Mouse (Mus musculus) limb, embryonic 13.5 days (tissue): Measurements from ENCODE around the gene Fbxo6. TPM values are rescaled to one million over a fixed set of nuclear protein-coding genes. Genes with fewer than 3 reads are reported as not detected.

Source experiments
- ATAC-seq: fragments of 200-750 bp; cut with Nextera tagmentation; 2 replicates; pipeline ENCODE4 v1.8.0; 2017; ENCODE audit warnings: low read depth, moderate number of reproducible peaks, moderate TSS enrichment; ENCODE audit not compliant: low FRiP score
- H3K27ac ChIP-seq: fragments of 300-500 bp; sonication (generic); 2 replicates; pipeline ENCODE4 v1.5.1; 2015; ENCODE audit warnings: inconsistent platforms, mild to moderate bottlenecking, moderate library complexity
- H3K27me3 ChIP-seq: fragments of 300-500 bp; sonication (generic); 2 replicates; pipeline ENCODE4 v1.6.1; 2015; ENCODE audit warnings: mild to moderate bottlenecking, inconsistent platforms
- H3K36me3 ChIP-seq: fragments of 300-500 bp; sonication (generic); 2 replicates; pipeline ENCODE4 v1.6.1; 2015; ENCODE audit warnings: inconsistent platforms, mild to moderate bottlenecking, moderate library complexity
- H3K4me1 ChIP-seq: fragments of 300-500 bp; sonication (generic); 2 replicates; pipeline ENCODE4 v1.6.1; 2015; ENCODE audit warnings: inconsistent platforms
- H3K4me2 ChIP-seq: fragments of 300-500 bp; sonication (generic); replicated peaks from 2 replicates; pipeline ENCODE4 v1.6.1; 2015; ENCODE audit warnings: inconsistent platforms, mild to moderate bottlenecking, moderate library complexity
- H3K4me3 ChIP-seq: fragments of 300-500 bp; sonication (generic); 2 replicates; pipeline ENCODE4 v1.5.1; 2015; ENCODE audit warnings: moderate library complexity, mild to moderate bottlenecking, inconsistent platforms
- H3K9ac ChIP-seq: fragments of 300-500 bp; sonication (generic); 2 replicates; pipeline ENCODE4 v1.6.1; 2015; ENCODE audit warnings: mild to moderate bottlenecking, inconsistent platforms
- H3K9me3 ChIP-seq: fragments of 300-500 bp; sonication (generic); 2 replicates; pipeline ENCODE4 v1.6.1; 2016; ENCODE audit warnings: inconsistent platforms
- WGBS: fragments of 180-500 bp; shearing (Covaris S2); methylation state at CpG from one replicate; pipeline ENCODE4 v1.1.7; 2015; 5-methylcytosine and 5-hydroxymethylcytosine counted together
- polyA plus RNA-seq: library from polyadenylated mRNA; unstranded; fragments of >200 nt; fragmentation: Nextera tagmentation; extraction: Ambion mirVana; gene quantifications from 2 replicates; pipeline ENCODE4 v1.2.1, GENCODE M21; 2015

Gene Fbxo6
- polyA plus RNA-seq, 1 experiment from 2014 or later: 11.9 TPM

DNA sequence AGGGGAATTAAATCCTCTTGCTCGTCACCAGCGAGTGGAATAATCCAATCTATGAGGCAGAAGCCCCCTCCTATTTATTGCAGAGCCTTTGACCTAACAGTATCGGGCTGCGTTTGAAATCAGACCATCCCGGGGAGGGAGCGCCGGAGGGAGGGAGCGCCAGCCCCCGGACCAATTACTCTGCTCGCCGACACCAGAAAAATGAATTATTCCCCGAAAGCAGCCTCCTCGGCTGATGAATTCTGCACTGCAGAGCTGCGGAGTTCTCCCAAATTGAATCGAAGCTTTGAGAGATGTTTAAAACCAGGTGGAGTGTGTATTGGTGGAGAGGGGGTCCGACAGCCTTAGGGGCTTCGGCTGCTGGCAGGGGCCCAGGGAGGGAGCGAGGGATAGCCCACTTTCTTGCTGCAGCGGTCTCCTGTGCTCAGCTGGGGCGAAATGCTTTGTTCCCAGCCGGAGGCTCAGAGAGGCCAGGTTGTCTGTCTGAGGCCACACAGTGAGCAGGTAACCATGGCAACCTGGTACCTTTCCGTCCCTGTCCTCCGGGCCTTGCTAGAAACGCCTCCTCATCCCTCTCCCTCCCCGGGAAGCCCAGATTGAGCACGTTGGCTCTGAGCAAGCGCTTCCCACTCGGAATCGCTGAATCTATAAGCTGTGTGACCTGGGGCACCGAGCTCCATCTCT, 22.0 kb upstream of the Fbxo6 start:
- no peak for ATAC-seq
- Histone ChIP-seq H3K27me3 (peaks cover 91% of the 10 kb centered on the region), H3K4me3 (peak overlapping the region; percentile 22), H3K4me2 (peak overlapping the region; percentile 45), H3K9me3 (no peaks in the 10 kb centered on the region), H3K27ac (no peak overlapping the region), H3K36me3 (no peaks in the 10 kb centered on the region), H3K4me1 (peaks cover 7% of the 10 kb centered on the region), H3K9ac (no peak overlapping the region; the same call in 1 of the 2 replicates)
- WGBS: under 1% methylated on average over 30 of the region's 30 CpGs

DNA sequence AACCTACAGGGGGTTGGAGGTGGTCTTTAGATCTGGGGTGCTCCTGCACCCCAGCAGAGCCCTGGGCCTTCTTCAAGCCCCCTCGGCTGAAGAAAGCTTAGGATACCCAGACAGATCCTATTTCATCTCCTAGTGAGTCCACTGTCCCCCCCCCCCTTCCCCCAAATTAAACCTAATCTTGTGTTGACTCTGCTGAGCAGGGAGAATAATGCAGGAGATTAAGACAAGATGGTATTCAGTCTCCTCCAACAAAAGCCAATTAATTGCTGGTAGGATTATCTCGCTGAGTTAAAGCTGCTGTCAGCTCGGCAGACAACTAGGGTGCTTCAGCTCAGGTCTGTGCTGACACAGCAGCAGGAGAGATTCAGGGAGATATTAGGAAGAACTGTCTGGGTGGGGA, 19.3 kb upstream of the Fbxo6 start:
- 55% methylated on average over 3 of the region's 3 CpGs for WGBS
- Histone ChIP-seq H3K36me3 (no peaks in the 10 kb centered on the region), H3K4me3 (no peak overlapping the region), H3K4me1 (peaks cover 14% of the 10 kb centered on the region), H3K27ac (no peak overlapping the region), H3K9ac (no peak overlapping the region), H3K4me2 (no peak overlapping the region), H3K9me3 (no peaks in the 10 kb centered on the region), H3K27me3 (peaks cover 90% of the 10 kb centered on the region)
- no peak for ATAC-seq

DNA sequence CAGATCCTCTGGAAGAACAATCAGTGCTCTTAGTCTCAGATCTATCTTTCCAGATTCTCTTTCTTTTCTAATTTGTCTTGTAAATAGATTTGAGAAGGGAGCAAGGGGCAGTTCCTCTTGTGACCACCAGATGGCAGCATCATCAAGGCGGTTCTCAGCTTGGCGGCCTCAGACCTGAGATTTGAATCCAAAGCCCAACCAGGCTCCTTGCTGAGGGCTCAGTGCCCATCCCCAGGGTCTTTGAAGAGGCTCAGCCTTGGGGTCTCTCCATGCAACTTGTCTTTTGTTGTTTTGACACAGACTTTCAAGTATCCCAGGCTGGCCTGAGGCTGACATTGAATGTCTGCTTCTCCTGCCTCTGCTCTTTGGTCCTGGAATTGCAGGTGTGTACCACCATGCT, 18.9 kb upstream of the Fbxo6 start:
- WGBS: 0% methylated on average over 2 of the region's 2 CpGs
- H3K4me2 ChIP-seq: no peak overlapping the region
- no peak overlapping the region for H3K9ac ChIP-seq
- no peaks in the 10 kb centered on the region for H3K36me3 ChIP-seq
- H3K9me3 ChIP-seq: no peaks in the 10 kb centered on the region
- H3K4me3 ChIP-seq: no peak overlapping the region
- no peak overlapping the region for H3K27ac ChIP-seq
- no peak for ATAC-seq
- peaks cover 18% of the 10 kb centered on the region for H3K4me1 ChIP-seq
- peaks cover 90% of the 10 kb centered on the region for H3K27me3 ChIP-seq

DNA sequence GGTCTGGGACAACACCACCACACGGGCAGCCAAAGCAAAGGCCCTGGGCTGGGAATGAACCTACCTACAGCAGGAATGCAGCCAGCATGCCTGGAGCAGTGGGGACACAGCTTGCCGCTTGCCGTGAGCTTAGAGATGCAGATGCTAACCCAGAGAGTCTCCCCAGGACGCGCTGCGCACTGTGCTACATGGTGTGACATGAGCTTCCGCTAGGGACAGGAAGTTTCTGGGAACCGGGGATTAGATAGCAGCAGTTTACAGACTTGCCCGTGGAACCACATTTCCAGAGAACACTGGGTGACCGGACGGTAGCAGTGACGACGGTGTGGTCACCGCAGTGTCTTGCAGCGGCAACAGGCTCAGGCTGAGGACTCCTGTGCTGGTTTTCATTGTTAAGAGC, 17.6 kb upstream of the Fbxo6 start:
- no peak for ATAC-seq
- 21% methylated on average over 15 of the region's 15 CpGs for WGBS

DNA sequence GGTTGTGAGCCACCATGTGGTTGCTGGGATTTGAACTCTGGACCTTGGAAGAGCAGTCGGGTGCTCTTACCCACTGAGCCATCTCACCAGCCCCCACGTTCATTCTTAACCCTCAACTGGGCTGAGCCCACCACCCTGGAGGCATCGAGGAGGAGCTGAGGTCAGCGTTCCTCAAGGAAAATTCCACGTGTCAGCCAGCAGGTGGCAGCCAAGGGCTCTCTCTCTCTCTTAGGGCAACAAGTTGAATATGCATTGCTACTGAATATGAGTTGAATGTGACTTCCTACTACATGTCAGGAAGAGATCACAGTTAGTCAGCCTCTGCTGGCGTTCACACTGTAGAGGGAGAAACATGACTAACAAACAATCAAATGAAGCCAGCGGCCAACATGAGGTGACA, 16.3 kb upstream of the Fbxo6 start:
- H3K9me3 ChIP-seq: no peaks in the 10 kb centered on the region
- H3K9ac ChIP-seq: no peak overlapping the region
- no peak overlapping the region for H3K4me3 ChIP-seq
- no peaks in the 10 kb centered on the region for H3K36me3 ChIP-seq
- H3K4me2 ChIP-seq: no peak overlapping the region
- WGBS: 23% methylated on average over 7 of the region's 7 CpGs
- no peak for ATAC-seq
- peaks cover 90% of the 10 kb centered on the region for H3K27me3 ChIP-seq
- H3K4me1 ChIP-seq: peaks cover 28% of the 10 kb centered on the region
- H3K27ac ChIP-seq: no peak overlapping the region

More for the DNA sequence above, 17.6 kb upstream of the Fbxo6 start:
- H3K4me2 ChIP-seq: no peak overlapping the region
- H3K4me1 ChIP-seq: peaks cover 27% of the 10 kb centered on the region
- H3K9me3 ChIP-seq: no peaks in the 10 kb centered on the region
- peaks cover 90% of the 10 kb centered on the region for H3K27me3 ChIP-seq
- H3K27ac ChIP-seq: no peak overlapping the region
- no peaks in the 10 kb centered on the region for H3K36me3 ChIP-seq
- H3K4me3 ChIP-seq: no peak overlapping the region
- no peak overlapping the region for H3K9ac ChIP-seq

DNA sequence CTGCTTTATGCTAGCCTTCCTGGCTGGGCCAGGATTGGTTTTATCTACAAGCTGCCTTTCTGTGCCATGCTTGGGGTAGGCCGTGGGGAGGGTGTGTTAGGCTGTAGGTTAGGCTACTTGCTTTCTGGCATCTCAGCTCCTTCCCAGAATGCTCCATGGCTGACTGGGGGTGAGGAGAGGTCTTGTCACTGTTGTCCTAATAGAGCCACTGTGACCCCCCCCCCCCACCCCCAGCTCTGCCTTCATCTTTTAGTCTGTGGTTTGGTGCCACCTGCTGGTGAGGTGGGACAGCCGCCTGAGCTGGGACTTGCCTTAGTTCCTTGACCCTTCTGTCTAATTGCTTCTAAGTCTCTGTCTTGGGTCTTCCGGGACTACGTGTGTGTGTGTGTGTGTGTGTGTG, 15.0 kb upstream of the Fbxo6 start:
- H3K9ac ChIP-seq: no peak overlapping the region
- H3K36me3 ChIP-seq: no peaks in the 10 kb centered on the region
- H3K4me2 ChIP-seq: peak overlapping the region; percentile 44
- WGBS: 20% methylated on average over 4 of the region's 4 CpGs
- 0 out of 2 replicates have a peak overlapping the region, but pooled peaks have one; percentile 19 for H3K4me3 ChIP-seq
- no peaks in the 10 kb centered on the region for H3K9me3 ChIP-seq
- ATAC-seq: no peak
- peaks cover 90% of the 10 kb centered on the region for H3K27me3 ChIP-seq
- peaks cover 28% of the 10 kb centered on the region for H3K4me1 ChIP-seq
- no peak overlapping the region for H3K27ac ChIP-seq

DNA sequence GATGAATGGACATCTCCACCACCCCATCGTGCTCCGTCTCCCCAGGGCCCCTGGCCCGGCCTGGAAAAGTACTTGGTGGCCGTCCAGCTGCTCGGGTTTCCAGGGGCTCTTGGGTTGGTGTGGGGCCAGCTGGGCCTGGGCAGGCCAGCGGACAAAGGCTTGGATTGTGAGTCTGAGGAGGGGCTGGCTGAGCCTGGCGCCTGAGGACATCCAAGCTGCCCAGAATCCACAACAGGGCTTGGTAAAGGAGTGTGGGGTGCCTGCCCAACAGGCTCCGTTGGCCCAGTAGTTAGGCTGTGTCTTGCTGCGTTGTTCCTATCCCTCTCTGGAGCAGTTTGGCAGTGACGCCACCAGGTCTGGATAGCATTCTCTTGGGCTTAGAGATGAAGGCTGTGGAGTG, 14.5 kb upstream of the Fbxo6 start:
- 5% methylated on average over 10 of the region's 10 CpGs for WGBS
- H3K27ac ChIP-seq: no peak overlapping the region
- no peak for ATAC-seq
- peaks cover 90% of the 10 kb centered on the region for H3K27me3 ChIP-seq
- no peaks in the 10 kb centered on the region for H3K9me3 ChIP-seq
- 0 out of 2 replicates have a peak overlapping the region, but pooled peaks have one; percentile 19 for H3K4me3 ChIP-seq
- peaks cover 28% of the 10 kb centered on the region for H3K4me1 ChIP-seq
- peak overlapping the region; percentile 44 for H3K4me2 ChIP-seq
- H3K36me3 ChIP-seq: no peaks in the 10 kb centered on the region
- H3K9ac ChIP-seq: peak overlapping the region; percentile 25; the same call in 1 of the 2 replicates

DNA sequence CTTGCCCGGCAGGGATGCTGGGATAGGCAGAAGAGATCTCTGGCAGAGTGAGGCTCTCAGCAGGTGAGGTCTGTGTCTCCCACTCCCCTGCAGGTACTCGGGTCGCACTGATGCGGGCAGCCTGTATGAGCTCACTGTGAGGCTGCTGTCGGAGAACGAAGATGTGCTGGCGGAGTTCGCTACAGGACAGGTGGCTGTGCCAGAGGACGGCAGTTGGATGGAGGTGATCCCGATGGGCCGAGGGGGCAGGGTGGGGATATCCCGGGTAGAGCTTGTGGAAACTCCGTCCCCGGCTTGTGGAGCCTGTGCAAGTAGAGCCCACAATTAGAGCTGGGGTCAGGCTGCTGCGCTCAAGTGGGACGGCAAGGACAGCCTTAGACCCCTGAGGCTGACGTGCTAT, 13.6 kb upstream of the Fbxo6 start:
- H3K9ac ChIP-seq: no peak overlapping the region
- H3K4me3 ChIP-seq: no peak overlapping the region
- no peaks in the 10 kb centered on the region for H3K9me3 ChIP-seq
- no peak overlapping the region for H3K27ac ChIP-seq
- peaks cover 37% of the 10 kb centered on the region for H3K4me1 ChIP-seq
- no peak overlapping the region for H3K4me2 ChIP-seq
- H3K27me3 ChIP-seq: peaks cover 92% of the 10 kb centered on the region
- 8% methylated on average over 17 of the region's 17 CpGs for WGBS
- no peak for ATAC-seq
- no peaks in the 10 kb centered on the region for H3K36me3 ChIP-seq

DNA sequence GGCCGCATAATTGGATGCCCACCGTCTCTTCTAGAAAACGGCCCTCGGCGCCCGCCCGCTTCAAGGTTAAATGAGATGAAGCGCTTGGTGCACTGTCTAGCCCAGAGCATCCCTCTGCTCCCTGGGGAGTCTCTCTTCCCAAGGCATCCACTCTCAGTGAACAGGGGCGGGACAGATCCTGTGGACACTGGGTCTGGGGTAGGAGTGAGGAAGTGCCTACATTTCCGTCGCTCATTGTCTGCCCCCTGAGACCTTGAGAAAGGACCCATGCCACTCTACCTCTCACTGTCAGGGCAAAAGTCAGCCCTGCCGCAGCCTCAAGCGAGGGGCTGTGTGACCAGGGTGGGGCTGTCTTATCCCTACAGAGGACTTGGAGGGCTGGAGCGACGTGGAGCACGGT, 12.5 kb upstream of the Fbxo6 start:
- H3K27ac ChIP-seq: no peak overlapping the region
- H3K9me3 ChIP-seq: no peaks in the 10 kb centered on the region
- peaks cover 40% of the 10 kb centered on the region for H3K4me1 ChIP-seq
- H3K9ac ChIP-seq: no peak overlapping the region
- peaks cover 88% of the 10 kb centered on the region for H3K27me3 ChIP-seq
- peak overlapping the region; percentile 37 for H3K4me3 ChIP-seq
- peak overlapping the region; percentile 66 for H3K4me2 ChIP-seq
- ATAC-seq: no peak
- under 1% methylated on average over 16 of the region's 16 CpGs for WGBS
- H3K36me3 ChIP-seq: no peaks in the 10 kb centered on the region

DNA sequence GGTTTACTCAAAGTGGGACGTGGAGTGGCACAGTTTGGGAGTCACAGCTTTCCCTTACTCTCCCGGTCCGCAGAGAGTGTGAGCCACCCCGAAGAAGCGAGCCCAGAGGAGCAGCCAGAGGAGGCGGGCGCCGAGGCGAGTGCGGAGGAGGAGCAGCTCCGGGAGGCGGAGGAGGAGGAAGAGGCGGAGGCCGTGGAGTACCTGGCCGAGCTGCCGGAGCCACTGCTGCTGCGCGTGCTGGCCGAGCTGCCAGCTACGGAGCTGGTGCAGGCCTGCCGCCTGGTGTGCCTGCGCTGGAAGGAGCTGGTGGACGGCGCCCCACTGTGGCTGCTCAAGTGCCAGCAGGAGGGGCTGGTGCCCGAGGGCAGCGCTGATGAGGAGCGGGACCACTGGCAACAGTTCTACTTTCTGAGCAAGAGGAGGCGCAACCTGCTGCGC, 12.1 kb upstream of the Fbxo6 start:
- H3K4me3 ChIP-seq: peak overlapping the region; percentile 37
- no peaks in the 10 kb centered on the region for H3K36me3 ChIP-seq
- peaks cover 45% of the 10 kb centered on the region for H3K4me1 ChIP-seq
- peaks cover 85% of the 10 kb centered on the region for H3K27me3 ChIP-seq
- under 1% methylated on average over 28 of the region's 29 CpGs for WGBS
- H3K9me3 ChIP-seq: no peaks in the 10 kb centered on the region
- peak; percentile 4; the same call in 1 of the 2 replicates for ATAC-seq
- no peak overlapping the region for H3K27ac ChIP-seq
- peak overlapping the region; percentile 43; the same call in 1 of the 2 replicates for H3K9ac ChIP-seq
- H3K4me2 ChIP-seq: peak overlapping the region; percentile 66

DNA sequence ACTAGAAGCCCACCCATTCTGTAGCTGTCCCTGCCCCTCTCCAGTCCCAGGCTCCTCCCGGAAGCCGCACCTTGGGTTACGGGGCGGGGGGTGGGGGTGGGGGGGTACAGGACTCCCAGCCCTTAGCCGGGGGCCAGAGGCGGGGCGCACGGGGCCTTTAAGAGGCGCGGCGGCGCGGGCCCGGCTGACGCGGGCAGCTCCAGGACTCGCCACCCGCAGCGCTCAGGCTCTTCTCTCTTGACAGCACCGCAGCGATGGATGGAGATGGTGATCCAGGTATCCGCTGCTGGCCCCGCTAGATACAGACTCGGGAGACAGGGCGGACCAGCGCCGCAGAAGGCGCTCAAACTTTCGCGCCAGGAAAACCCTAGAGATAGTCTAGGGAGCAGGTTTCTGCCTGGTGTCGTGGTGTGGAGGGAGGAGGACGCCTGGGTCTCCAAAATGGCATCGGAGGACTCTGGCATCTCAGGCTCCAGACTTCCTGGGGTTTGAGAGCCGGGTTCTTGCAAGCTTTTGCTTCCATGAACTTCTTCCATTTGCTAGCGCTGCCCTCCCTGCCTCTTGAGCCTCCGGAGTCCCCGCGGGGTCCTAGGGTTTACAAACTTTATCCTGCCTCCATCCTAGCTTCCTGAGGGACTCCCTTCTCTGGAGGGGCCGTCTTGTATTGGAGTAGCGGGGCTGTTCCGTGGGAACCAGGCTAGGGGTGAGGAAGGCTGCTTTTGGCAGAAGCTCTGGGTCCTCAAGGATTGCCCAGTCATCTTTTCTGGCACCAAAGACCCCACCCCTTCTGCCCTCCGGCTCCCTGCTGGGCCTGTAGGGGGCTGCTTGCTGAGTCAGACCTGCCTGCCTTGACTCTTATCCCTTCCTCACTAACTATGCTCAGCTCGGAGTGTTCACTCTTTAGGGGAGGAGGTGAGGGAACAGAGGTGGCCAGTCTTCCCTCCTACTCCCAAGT, 8.8 kb upstream of the Fbxo6 start, which contains the start of the genes Fbxo44 and Fbxo2:
TSS of gene Fbxo44 (minus strand) at position 47 of the 955 bp plus-strand sequence.
TSS of gene Fbxo2 (plus strand) at position 186 of the 955 bp plus-strand sequence.
- H3K27ac ChIP-seq: peak within 1 kb of the TSS; percentile 44; the same call in 1 of the 2 replicates
- peak within 1 kb of the TSS; percentile 68 for H3K4me3 ChIP-seq
- peaks cover 21% of the 10 kb centered on the region for H3K36me3 ChIP-seq
- H3K4me1 ChIP-seq: peaks cover 41% of the 10 kb centered on the region
- peak; percentile 76 for ATAC-seq
- no peaks in the 10 kb centered on the region for H3K9me3 ChIP-seq
- H3K27me3 ChIP-seq: peaks cover 56% of the 10 kb centered on the region
- H3K4me2 ChIP-seq: peak within 1 kb of the TSS; percentile 97
- under 1% methylated on average over 43 of the region's 43 CpGs for WGBS
- peak within 1 kb of the TSS; percentile 74 for H3K9ac ChIP-seq
